Mouse (Mus musculus) mature B cell (primary cell): ENCODE results near the gene Phb2.
"Not testable (repeated sequence)": the region's sequence is repeated elsewhere in the genome, so short reads cannot be mapped to it uniquely, and the experiment has no call there.

Source experiments
- in situ Hi-C: fragments of 300-500 bp; cut with MboI; formaldehyde crosslinking; loops from 2 replicates; pipeline ENCODE4 v1.14.3; 2019

Phb2 gene

GRCm38 (mm10) chr6:124711824-124712782, at the start of gene Phb2, which contains the start of gene Emg1:
Gene Phb2, plus strand, starts transcription at chr6:124712336.
Gene Emg1, minus strand, starts transcription at chr6:124712178.
- in situ Hi-C loops, result loop anchor here (10.0 kb wide), 1 partner anchor 323 kb away; the partner anchor contains the start of gene Ing4

DNA sequence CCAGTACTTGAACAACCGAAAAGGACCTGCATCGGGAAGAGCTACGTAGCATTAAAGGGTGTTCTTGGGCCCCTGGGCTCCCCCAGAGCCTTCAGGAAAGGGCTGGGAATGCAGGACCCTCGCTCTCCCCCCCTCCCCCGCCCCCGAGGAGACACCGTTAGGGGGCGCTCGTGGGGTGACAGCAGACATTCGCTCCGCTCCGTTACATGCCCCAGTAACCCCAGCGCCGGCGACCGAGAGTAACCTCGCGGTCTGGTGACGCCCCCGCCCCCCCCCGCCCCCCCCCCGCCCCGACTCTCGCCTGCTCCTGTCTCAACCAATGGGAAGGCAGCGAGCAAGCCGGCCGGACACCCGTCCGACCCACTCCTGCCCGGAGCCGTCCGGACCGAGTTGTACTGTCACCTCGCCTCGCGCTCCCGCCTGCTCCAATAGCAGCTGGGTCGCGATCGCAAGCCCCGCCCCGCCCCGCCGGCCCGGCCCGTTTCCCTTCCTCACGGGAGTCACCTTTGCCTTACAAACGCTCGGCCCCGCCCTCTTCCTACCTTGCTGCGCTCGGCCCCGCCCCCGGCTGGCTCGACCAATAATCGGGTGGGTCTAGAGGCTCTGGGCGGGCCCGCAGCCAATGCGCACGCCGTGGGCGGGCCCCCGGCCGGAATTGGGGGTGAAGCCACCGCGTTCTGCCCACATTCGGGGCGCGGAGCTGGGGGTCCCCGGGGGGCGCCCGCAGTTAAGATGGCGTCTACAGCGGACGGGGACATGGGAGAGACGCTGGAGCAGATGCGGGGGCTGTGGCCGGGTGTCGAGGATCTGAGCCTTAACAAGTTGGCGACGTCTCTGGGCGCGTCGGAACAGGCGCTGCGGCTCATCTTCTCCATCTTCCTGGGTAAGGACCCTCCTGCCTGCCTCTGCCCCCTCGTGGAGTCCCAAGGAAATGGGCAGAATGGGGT, 49.4 kb upstream of the Phb2 start, which contains the start of gene Lpcat3:
Gene Lpcat3 (plus strand): TSS at position 551 of the 947 bp plus-strand sequence.
- in situ Hi-C loops, result no loop called here

DNA sequence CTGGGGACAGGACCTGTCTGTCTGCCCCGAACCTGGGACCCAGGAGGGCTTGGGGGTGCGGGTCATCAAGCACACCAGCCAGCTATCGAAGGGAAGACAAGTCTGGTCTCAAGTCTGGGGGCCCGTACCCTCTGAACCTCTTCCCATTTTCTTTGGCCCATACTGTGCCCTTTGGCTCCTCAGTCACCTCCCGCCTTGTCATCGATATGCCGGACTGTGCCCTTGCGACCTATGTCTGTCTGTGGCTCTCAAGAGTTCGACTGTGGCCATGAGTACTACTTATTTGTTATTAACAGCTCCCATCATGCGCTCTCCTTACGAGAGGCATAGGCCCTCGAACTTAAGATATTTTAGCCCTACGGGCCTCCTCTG, 48.7 kb upstream of the Phb2 start:
- in situ Hi-C loops, result no loop called here

- in situ Hi-C loops, result no loop called here
These were observed 47.9 kb upstream of the Phb2 start for GRCm38 (mm10) chr6:124664256-124664655.

- in situ Hi-C loops, result no loop called here
These were observed 47.1 kb upstream of the Phb2 start for GRCm38 (mm10) chr6:124665011-124665410.

GRCm38 (mm10) chr6:124669234-124669859, 42.8 kb upstream of the Phb2 start:
- in situ Hi-C loops, result no loop called here

DNA sequence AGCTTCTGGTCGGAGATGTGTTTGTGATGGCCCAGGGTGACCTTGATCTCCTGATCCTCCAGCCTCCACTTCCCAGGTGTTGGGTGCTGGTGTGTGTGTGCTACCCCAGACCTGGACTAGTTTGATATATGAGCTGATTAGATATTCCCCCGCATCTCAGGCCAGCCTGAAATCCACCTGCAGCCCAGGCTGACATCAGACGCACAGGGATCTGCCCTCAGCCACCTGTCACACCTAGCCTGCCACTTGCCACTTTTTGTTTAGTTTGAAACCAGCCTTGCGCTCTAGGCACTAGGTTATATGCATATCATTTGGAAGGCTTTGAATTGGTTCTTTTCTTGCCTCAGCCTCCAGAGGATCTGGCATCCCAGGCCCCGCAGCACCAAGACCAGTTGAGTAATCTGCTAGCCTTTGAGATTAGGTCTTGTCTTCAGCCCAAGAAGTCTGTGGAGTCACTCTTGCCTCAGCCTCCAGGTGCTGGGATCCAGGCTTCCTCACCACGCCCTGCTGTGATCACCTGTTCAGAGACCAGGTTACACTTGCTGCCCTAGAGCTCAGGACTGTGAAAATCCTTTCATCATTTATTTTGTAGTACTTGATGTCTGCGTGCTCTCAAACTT, 41.7 kb upstream of the Phb2 start:
- in situ Hi-C loops, result no loop called here

GRCm38 (mm10) chr6:124672100-124672499, 40.0 kb upstream of the Phb2 start:
- in situ Hi-C loops, result no loop called here

DNA sequence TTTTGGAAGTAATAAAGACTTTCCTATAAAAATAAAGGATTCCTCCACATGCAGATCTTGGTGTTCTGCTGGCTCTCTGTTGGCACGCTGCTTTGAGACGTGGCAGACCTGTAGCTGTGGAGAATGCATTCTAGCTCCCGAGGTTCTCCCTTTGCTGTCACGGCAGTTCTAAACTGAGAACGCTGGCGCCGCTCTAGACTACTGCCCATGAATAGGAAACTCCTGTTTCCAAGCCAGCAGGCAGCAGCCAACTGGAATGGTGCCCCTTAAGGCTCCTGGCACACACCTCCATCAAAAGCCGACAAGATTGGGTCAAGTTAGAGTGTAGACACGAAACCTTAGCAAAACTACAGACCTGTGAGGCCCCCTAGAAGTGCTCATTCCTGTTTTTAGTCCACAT, 38.5 kb upstream of the Phb2 start:
- in situ Hi-C loops, result no loop called here

DNA sequence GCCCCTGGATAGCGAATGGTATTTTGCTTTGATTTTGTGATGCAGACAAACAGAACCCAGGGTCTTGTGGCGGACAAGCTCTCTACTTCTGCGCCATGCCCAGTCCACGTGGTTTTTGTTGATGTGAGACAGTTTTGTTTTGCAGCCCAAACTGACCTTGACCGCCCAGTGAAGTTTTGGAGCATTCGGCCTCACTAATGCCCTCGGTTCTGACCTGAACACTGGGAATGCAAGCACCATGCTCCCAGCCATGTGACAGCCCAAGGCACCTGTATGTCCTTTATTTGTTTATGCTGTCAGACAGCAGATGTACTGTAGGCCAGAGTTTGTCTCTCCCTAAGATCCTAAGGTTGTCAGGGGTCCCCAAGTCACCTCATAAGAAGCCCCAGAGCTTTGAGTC, 37.5 kb upstream of the Phb2 start:
- in situ Hi-C loops, result no loop called here

- in situ Hi-C loops, result no loop called here
These were observed 36.0 kb upstream of the Phb2 start for GRCm38 (mm10) chr6:124676171-124676570.

GRCm38 (mm10) chr6:124678769-124679168, 33.4 kb upstream of the Phb2 start:
- in situ Hi-C loops, result no loop called here

DNA sequence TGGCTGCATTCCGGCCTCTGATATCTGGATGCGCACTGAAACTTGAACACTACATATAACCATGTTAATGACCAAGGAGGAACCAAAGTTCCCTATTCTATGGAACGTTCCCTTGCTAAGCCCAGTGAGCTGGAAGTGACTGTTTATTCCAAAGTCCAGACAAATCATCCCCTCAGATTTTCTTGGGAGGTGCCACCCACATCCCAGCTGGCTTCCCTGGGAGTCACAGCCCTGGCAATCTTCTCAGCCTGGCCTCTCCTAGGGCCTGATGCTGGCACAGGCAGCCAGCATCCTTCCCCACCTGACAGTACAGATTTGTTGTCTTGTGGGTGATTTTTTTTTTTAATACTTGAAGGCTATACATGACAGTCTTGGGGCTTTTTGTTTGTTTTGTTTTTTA, 32.6 kb upstream of the Phb2 start:
- in situ Hi-C loops, result no loop called here

DNA sequence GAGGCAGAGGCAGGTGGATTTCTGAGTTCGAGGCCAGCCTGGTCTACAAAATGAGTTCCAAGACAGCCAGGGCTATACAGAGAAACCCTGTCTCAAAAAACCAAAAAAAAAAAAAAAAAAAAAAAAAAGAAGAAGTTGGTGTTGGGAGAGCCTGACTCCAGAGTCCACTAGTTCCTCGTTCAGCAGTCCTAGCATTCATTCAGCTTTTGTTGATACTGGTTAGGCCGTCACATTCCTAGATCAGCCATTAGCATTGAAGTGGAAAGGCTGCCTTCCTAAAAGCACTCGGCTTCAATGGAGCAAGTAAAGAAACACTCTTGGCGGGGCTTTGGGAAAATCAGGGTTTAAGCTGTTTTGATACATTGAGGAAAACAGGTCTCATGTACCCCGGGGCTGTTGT, 29.8 kb upstream of the Phb2 start:
- in situ Hi-C loops, result not testable (repeated sequence)

- in situ Hi-C loops, result no loop called here
These were observed 28.3 kb upstream of the Phb2 start for GRCm38 (mm10) chr6:124683591-124684417.

GRCm38 (mm10) chr6:124685606-124686386, 26.3 kb upstream of the Phb2 start:
- in situ Hi-C loops, result no loop called here

- in situ Hi-C loops, result not testable (repeated sequence)
These were observed 25.5 kb upstream of the Phb2 start for GRCm38 (mm10) chr6:124686644-124687043.

- in situ Hi-C loops, result no loop called here
These were observed 23.9 kb upstream of the Phb2 start for GRCm38 (mm10) chr6:124688151-124688758.

DNA sequence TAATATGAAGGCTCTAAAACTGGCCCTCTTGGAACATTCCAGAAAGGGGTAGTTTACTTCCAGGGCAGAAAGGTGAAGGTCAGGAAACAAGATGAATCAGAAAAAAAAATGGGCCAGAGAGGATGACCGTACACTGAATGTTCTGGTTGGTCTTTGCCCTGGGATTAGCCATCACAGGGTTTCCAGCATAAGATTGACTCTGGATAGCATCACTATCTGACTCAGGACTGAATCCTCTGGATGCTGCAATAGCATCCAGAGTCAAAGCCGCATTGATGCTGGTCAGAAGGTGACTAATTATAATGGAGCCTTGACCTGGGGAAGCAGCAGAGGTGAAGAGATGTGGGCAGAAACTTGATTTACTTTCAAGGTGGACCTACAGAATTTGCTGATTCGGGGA, 23.1 kb upstream of the Phb2 start:
- in situ Hi-C loops, result no loop called here
